Mouse (Mus musculus): ENCODE data around the gene Sprr2a2. TPM values are rescaled to one million over a fixed set of nuclear protein-coding genes. Genes with fewer than 3 reads are reported as not detected.
"Not testable (repeated sequence)": the region's sequence is repeated elsewhere in the genome, so short reads cannot be mapped to it uniquely, and the experiment has no call there.

Gene Sprr2a2
- total RNA-seq (2012; rRNA removed): not detected in 2 replicates
- total RNA-seq (2014; rRNA removed): not detected in 2 replicates
- polyA plus RNA-seq (2012; ENCODE audit: insufficient read length, low read depth): not detected in 2 replicates

DNA sequence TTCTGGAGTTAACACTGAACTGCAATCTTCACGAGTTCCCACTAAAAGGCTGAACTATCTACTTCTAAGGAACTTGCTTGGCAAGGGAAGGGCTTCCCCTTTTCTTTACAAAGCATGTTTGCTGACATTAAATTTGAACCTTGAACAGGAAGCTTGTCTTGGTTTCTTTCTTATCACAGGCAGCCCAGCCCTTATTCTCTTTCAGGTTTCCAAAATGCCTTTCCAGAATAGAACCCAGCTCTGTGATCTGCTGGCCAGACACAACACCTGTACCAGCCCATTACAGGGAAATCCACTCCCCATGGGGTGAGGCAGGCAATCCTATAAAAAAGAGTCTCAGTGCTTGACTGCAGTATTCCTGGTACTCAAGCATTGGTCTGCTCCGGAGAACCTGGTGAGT lies at the start of gene Sprr2a2, which contains the start of gene Sprr2a1:
Gene Sprr2a2, plus strand, starts transcription at position 352 of the 400 bp plus-strand sequence.
Gene Sprr2a1, plus strand, starts transcription at position 231 of the 400 bp plus-strand sequence.
- in situ Hi-C loops (cut with MboI; ENCODE audit: low pct_ligation_motif_present, low pct_unique_long_range_greater_than_20kb, low sequenced_read_pairs); H3K27me3 ChIP-seq (replicated peaks); H3K9ac ChIP-seq (ENCODE audit: insufficient read depth, low read depth); dilution Hi-C loops (cut with MboI; ENCODE audit: extremely low pct_ligation_motif_present, extremely low pct_unique_long_range_greater_than_20kb, low sequenced_read_pairs); H3K4me1 ChIP-seq (ENCODE audit: control insufficient read depth in 1 of 2, insufficient read depth in 2 of 2); DNase-seq (ENCODE audit: extremely low read depth); H3K36me3 ChIP-seq (replicated peaks in 1 of 2; ENCODE audit: control insufficient read depth in 1 of 2, insufficient read depth in 1 of 2, low read length in 1 of 2); H3K27ac ChIP-seq (ENCODE audit: insufficient read depth, low read depth); H3K4me3 ChIP-seq (replicated peaks in 1 of 3; ENCODE audit: low read depth in 2 of 3, low read length in 2 of 3, poor library complexity in 1 of 3); H3K9me3 ChIP-seq (replicated peaks; ENCODE audit: low read length); H3K79me2 ChIP-seq (replicated peaks; ENCODE audit: control insufficient read depth, extremely low read depth, insufficient read depth, poor library complexity, severe bottlenecking); H3K4me2 ChIP-seq (ENCODE audit: insufficient read depth, low read depth, poor library complexity, severe bottlenecking): not testable (repeated sequence)

DNA sequence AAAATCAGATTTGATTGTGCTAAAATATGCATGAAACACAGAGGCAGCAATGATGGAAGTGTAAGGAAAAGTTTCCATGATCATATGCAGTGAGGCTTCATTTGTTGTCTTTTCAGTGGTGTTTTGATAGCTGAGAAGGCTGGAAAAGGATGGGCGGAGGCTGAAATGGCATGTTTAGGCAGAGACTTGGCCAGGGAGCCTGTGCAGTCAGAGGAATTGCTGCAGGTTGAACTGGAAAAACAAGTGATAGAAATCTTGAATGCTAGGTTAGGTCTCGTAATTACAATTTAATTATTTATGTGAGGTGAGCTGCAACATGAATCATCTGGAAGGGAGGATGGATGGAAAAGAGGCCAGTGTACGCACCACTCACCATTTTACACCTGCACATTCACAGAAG lies 45.9 kb upstream of the Sprr2a2 start:
- Histone ChIP-seq H3K4me1 (ENCODE audit: control insufficient read depth in 1 of 2, insufficient read depth in 2 of 2) (no peaks in the 10 kb centered on the region), H3K36me3 (replicated peaks in 1 of 2; ENCODE audit: control insufficient read depth in 1 of 2, insufficient read depth in 1 of 2, low read length in 1 of 2) (no peaks in the 10 kb centered on the region), H3K9me3 (replicated peaks; ENCODE audit: low read length) (peaks cover 28% of the 10 kb centered on the region), H3K4me2 (ENCODE audit: insufficient read depth, low read depth, poor library complexity, severe bottlenecking) (no peak overlapping the region), H3K79me2 (replicated peaks; ENCODE audit: control insufficient read depth, extremely low read depth, insufficient read depth, poor library complexity, severe bottlenecking) (no peaks in the 10 kb centered on the region), H3K27ac (ENCODE audit: insufficient read depth, low read depth) (no peak overlapping the region), H3K9ac (ENCODE audit: insufficient read depth, low read depth) (no peak overlapping the region), H3K4me3 (replicated peaks in 1 of 3; ENCODE audit: low read depth in 2 of 3, low read length in 2 of 3, poor library complexity in 1 of 3) (no peak overlapping the region), H3K27me3 (replicated peaks) (no peaks in the 10 kb centered on the region)
- no peak for TF ChIP-seq MXI1 (IDR thresholded peaks at IDR 0.05; ENCODE audit: low read depth, low read length)
- no peak for TF ChIP-seq MYC (IDR thresholded peaks at IDR 0.05; ENCODE audit: low read depth, low read length)
- TF ChIP-seq KAT2A (IDR thresholded peaks at IDR 0.05; ENCODE audit: insufficient replicate concordance, low read length): no peak
- TF ChIP-seq RAD21 (IDR thresholded peaks at IDR 0.05; ENCODE audit: low read depth, low read length): no peak
- TF ChIP-seq MAFK (IDR thresholded peaks at IDR 0.05; ENCODE audit: insufficient replicate concordance, low read length): no peak
- TF ChIP-seq MAX (IDR thresholded peaks at IDR 0.05; ENCODE audit: low read length): no peak
- no peak for TF ChIP-seq USF1 (IDR thresholded peaks at IDR 0.05; ENCODE audit: low read depth, low read length)
- no peak for TF ChIP-seq TCF12 (IDR thresholded peaks at IDR 0.05; ENCODE audit: low read depth, low read length)
- no peak for TF ChIP-seq CTCF (conservative IDR thresholded peaks at IDR 0.05 in 1 of 2, IDR thresholded peaks at IDR 0.05 in 1 of 2; ENCODE audit: low read depth in 2 of 2, low read length in 2 of 2)
- no peak for TF ChIP-seq USF2 (conservative IDR thresholded peaks at IDR 0.05; ENCODE audit: low read depth, low read length)
- TF ChIP-seq MAZ (IDR thresholded peaks at IDR 0.05; ENCODE audit: low read depth, low read length): no peak
- TF ChIP-seq PAX5 (IDR thresholded peaks at IDR 0.05; ENCODE audit: low read length): no peak
- TF ChIP-seq GABPA (IDR thresholded peaks at IDR 0.05; ENCODE audit: insufficient replicate concordance, low read depth, low read length): no peak
- TF ChIP-seq RCOR1 (conservative IDR thresholded peaks at IDR 0.05; ENCODE audit: low read depth, low read length): no peak
- TF ChIP-seq SIN3A (IDR thresholded peaks at IDR 0.05; ENCODE audit: low read length): no peak
- TF ChIP-seq BHLHE40 (IDR thresholded peaks at IDR 0.05; ENCODE audit: low read depth, low read length): no peak
- no peak for TF ChIP-seq SMC3 (IDR thresholded peaks at IDR 0.05; ENCODE audit: low read depth, low read length)
- no peak for TF ChIP-seq TBP (conservative IDR thresholded peaks at IDR 0.05; ENCODE audit: low read depth, low read length)
- no peak for TF ChIP-seq POLR2A (IDR thresholded peaks at IDR 0.05; ENCODE audit: low read depth, low read length)
- no peak for TF ChIP-seq ELF1 (IDR thresholded peaks at IDR 0.05; ENCODE audit: low read depth, low read length)
- in situ Hi-C loops (cut with MboI; ENCODE audit: low pct_ligation_motif_present, low pct_unique_long_range_greater_than_20kb, low sequenced_read_pairs): no loop called here
- dilution Hi-C loops (cut with MboI; ENCODE audit: extremely low pct_ligation_motif_present, extremely low pct_unique_long_range_greater_than_20kb, low sequenced_read_pairs): no loop called here
- no peak for DNase-seq (ENCODE audit: extremely low read depth)
